Mouse (Mus musculus): ENCODE data around the gene Bnipl. TPM values are rescaled to one million over a fixed set of nuclear protein-coding genes. Genes with fewer than 3 reads are reported as not detected.

Bnipl gene
- polyA plus RNA-seq, 1 experiment: 0.09 TPM

GRCm38 (mm10) chr3:95231298-95232221, 19.4 kb downstream of the Bnipl start, which contains the start of gene Mllt11:
Mllt11 (minus strand) TSS chr3:95232171.
- 26% methylated on average over 13 of the region's 13 CpGs for WGBS
- Histone ChIP-seq H3K27ac (ENCODE audit: insufficient read depth, low read depth, low read length) (peak within 1 kb of the TSS; percentile 96), H3K4me1 (ENCODE audit: control insufficient read depth, insufficient read depth, low read length) (peaks cover 30% of the 10 kb centered on the region), H3K4me3 (ENCODE audit: insufficient read depth, low read depth, low read length) (peak within 1 kb of the TSS; percentile 22), H3K36me3 (ENCODE audit: control insufficient read depth, insufficient read depth, low read length) (peaks cover 3% of the 10 kb centered on the region), H3K27me3 (replicated peaks; ENCODE audit: control insufficient read depth, insufficient read depth, low read length) (no peaks in the 10 kb centered on the region)
- TF ChIP-seq CTCF (conservative IDR thresholded peaks at IDR 0.05; ENCODE audit: insufficient read depth, insufficient read length, low read depth, low read length) (no peak), POLR2A (IDR thresholded peaks at IDR 0.05; ENCODE audit: low read depth, low read length) (no peak)
- peak; percentile 55 for DNase-seq

GRCm38 (mm10) chr3:95230495-95231297, 20.3 kb downstream of the Bnipl start:
- Histone ChIP-seq H3K4me3 (ENCODE audit: insufficient read depth, low read depth, low read length) (peak overlapping the region; percentile 89), H3K4me1 (ENCODE audit: control insufficient read depth, insufficient read depth, low read length) (peaks cover 30% of the 10 kb centered on the region), H3K27me3 (replicated peaks; ENCODE audit: control insufficient read depth, insufficient read depth, low read length) (no peaks in the 10 kb centered on the region), H3K36me3 (ENCODE audit: control insufficient read depth, insufficient read depth, low read length) (peaks cover 3% of the 10 kb centered on the region), H3K27ac (ENCODE audit: insufficient read depth, low read depth, low read length) (peak overlapping the region; percentile 96)
- 13% methylated on average over 8 of the region's 8 CpGs for WGBS
- TF ChIP-seq CTCF (conservative IDR thresholded peaks at IDR 0.05; ENCODE audit: insufficient read depth, insufficient read length, low read depth, low read length): no peak
- TF ChIP-seq POLR2A (IDR thresholded peaks at IDR 0.05; ENCODE audit: low read depth, low read length): no peak
- DNase-seq: peak; percentile 73

GRCm38 (mm10) chr3:95229781-95230494, 21.1 kb downstream of the Bnipl start:
- Histone ChIP-seq H3K4me3 (ENCODE audit: insufficient read depth, low read depth, low read length) (peak overlapping the region; percentile 89), H3K27ac (ENCODE audit: insufficient read depth, low read depth, low read length) (peak overlapping the region; percentile 96), H3K36me3 (ENCODE audit: control insufficient read depth, insufficient read depth, low read length) (no peaks in the 10 kb centered on the region; the same call in 1 of the 2 replicates), H3K4me1 (ENCODE audit: control insufficient read depth, insufficient read depth, low read length) (peaks cover 30% of the 10 kb centered on the region), H3K27me3 (replicated peaks; ENCODE audit: control insufficient read depth, insufficient read depth, low read length) (no peaks in the 10 kb centered on the region)
- 0% methylated on average over 13 of the region's 13 CpGs for WGBS
- TF ChIP-seq CTCF (conservative IDR thresholded peaks at IDR 0.05; ENCODE audit: insufficient read depth, insufficient read length, low read depth, low read length): no peak
- TF ChIP-seq POLR2A (IDR thresholded peaks at IDR 0.05; ENCODE audit: low read depth, low read length): peak; percentile 51
- DNase-seq: peak; percentile 85

- peak overlapping the region; percentile 87 for H3K27ac ChIP-seq (ENCODE audit: insufficient read depth, low read depth, low read length)
- H3K4me3 ChIP-seq (ENCODE audit: insufficient read depth, low read depth, low read length): peak overlapping the region; percentile 89
- under 1% methylated on average over 43 of the region's 43 CpGs for WGBS
- no peaks in the 10 kb centered on the region for H3K27me3 ChIP-seq (replicated peaks; ENCODE audit: control insufficient read depth, insufficient read depth, low read length)
- peaks cover 34% of the 10 kb centered on the region for H3K4me1 ChIP-seq (ENCODE audit: control insufficient read depth, insufficient read depth, low read length)
- H3K36me3 ChIP-seq (ENCODE audit: control insufficient read depth, insufficient read depth, low read length): no peaks in the 10 kb centered on the region; the same call in 1 of the 2 replicates
- peak; percentile 65 for DNase-seq
- TF ChIP-seq POLR2A (IDR thresholded peaks at IDR 0.05; ENCODE audit: low read depth, low read length): no peak
- TF ChIP-seq CTCF (conservative IDR thresholded peaks at IDR 0.05; ENCODE audit: insufficient read depth, insufficient read length, low read depth, low read length): no peak
Measured at GRCm38 (mm10) chr3:95228894-95229780, 21.9 kb downstream of the Bnipl start.

- TF ChIP-seq POLR2A (IDR thresholded peaks at IDR 0.05; ENCODE audit: low read depth, low read length): peak; percentile 68
- TF ChIP-seq CTCF (conservative IDR thresholded peaks at IDR 0.05; ENCODE audit: insufficient read depth, insufficient read length, low read depth, low read length): no peak
- H3K4me3 ChIP-seq (ENCODE audit: insufficient read depth, low read depth, low read length): peak within 1 kb of the TSS; percentile 89
- H3K27me3 ChIP-seq (replicated peaks; ENCODE audit: control insufficient read depth, insufficient read depth, low read length): no peaks in the 10 kb centered on the region
- H3K27ac ChIP-seq (ENCODE audit: insufficient read depth, low read depth, low read length): peak within 1 kb of the TSS; percentile 96
- no peaks in the 10 kb centered on the region; the same call in 1 of the 2 replicates for H3K36me3 ChIP-seq (ENCODE audit: control insufficient read depth, insufficient read depth, low read length)
- peaks cover 30% of the 10 kb centered on the region for H3K4me1 ChIP-seq (ENCODE audit: control insufficient read depth, insufficient read depth, low read length)
- DNase-seq: peak; percentile 92
- under 1% methylated on average over 64 of the region's 64 CpGs for WGBS
Measured at GRCm38 (mm10) chr3:95228148-95228893, 22.7 kb downstream of the Bnipl start, which contains the start of gene Cdc42se1. Cdc42se1 (plus strand) TSS chr3:95228732.

All from kidney, adult 2 months (tissue).